Comparison of ENCODE assay signal across 32 mouse cellular contexts in the genomic region with DNA sequence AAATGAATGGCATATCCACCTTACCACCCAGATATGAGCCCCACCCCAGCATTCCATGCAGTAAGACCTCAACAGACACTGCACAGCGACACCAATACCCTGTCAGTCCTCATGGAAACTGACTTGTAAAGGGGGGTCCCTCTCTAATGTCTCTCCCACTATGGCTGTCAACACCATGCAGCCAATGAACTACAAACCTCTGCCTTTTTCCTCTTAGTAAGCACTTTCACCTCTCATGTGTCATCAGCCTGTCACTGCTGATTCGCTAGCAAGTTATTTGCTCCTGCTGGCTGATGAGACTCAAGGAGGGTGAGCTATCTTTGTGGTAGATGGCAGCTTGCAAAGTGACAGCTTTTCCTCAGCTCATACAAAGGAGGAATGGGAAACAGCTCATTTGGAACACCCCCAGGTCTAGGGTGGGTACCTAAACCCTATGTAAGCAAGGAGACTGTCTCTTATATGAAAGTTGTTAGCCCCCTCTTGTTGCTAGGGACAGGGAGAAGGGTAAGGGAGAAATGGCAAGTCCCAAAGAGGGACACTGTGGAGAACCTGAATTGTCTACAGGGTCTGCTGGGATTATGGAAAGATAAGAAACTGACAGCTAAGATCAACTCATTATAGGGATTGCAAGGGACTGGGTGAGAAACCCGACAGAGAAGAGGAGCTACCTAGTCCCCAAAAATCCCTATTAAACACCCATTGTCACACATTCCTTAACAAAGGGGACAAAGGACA. TPM values are rescaled to one million over a fixed set of nuclear protein-coding genes. Genes with fewer than 3 reads are reported as not detected.
DNase-seq lines count a peak whose midpoint lies in the region; ATAC-seq and TF ChIP-seq lines count a peak whose summit lies in the region.
"Had no signal": no experiment of that assay in that cellular context is flagged by ENCODE, and none has a peak within 500 bp of the region (broad histone marks: within the 10 kb centered on the region; RNA-seq: fewer than 3 reads in every experiment).

No protein-coding gene starts in this region.

- no peaks in the 10 kb centered on the region for H3K36me3 ChIP-seq in forebrain, postnatal 0 days (ENCODE audit: insufficient read depth)
- H3K36me3 ChIP-seq in forebrain, embryonic 13.5 days (ENCODE audit: poor library complexity, severe bottlenecking) = no peaks in the 10 kb centered on the region
- no peaks in the 10 kb centered on the region for H3K36me3 ChIP-seq in heart, embryonic 13.5 days
- no peaks in the 10 kb centered on the region for H3K36me3 ChIP-seq in midbrain, embryonic 11.5 days (ENCODE audit: control insufficient read depth, insufficient read depth, low read length)
- H3K36me3 ChIP-seq in midbrain, embryonic 13.5 days = no peaks in the 10 kb centered on the region
- H3K36me3 ChIP-seq: embryonic facial prominence, embryonic 13.5 days; forebrain, embryonic 10.5 days; hindbrain, embryonic 12.5 days; limb, embryonic 10.5 days; limb, embryonic 15.5 days; liver, embryonic 13.5 days; midbrain, embryonic 12.5 days; neural tube, embryonic 13.5 days had no signal

- WGBS in forebrain, postnatal 0 days = 62% methylated on average over 3 of the region's 3 CpGs
- 65% methylated on average over 3 of the region's 3 CpGs for WGBS in forebrain, embryonic 13.5 days
- WGBS in heart, embryonic 13.5 days = 27% methylated on average over 3 of the region's 3 CpGs
- 66% methylated on average over 3 of the region's 3 CpGs for WGBS in midbrain, embryonic 11.5 days
- WGBS in midbrain, embryonic 13.5 days = 70% methylated on average over 3 of the region's 3 CpGs

- no peaks in the 10 kb centered on the region for H3K27me3 ChIP-seq in forebrain, postnatal 0 days (ENCODE audit: insufficient read depth, low read length)
- no peaks in the 10 kb centered on the region; the same call in 1 of the 2 replicates for H3K27me3 ChIP-seq in forebrain, embryonic 13.5 days
- no peaks in the 10 kb centered on the region for H3K27me3 ChIP-seq in heart, embryonic 13.5 days (replicated peaks)
- no peaks in the 10 kb centered on the region for H3K27me3 ChIP-seq in midbrain, embryonic 11.5 days (ENCODE audit: control insufficient read depth, insufficient read depth, low read length)
- no peaks in the 10 kb centered on the region for H3K27me3 ChIP-seq in midbrain, embryonic 13.5 days
- H3K27me3 ChIP-seq: hindbrain, embryonic 12.5 days; limb, embryonic 15.5 days; liver, embryonic 13.5 days; midbrain, embryonic 12.5 days; neural tube, embryonic 13.5 days had no signal

- H3K4me1 ChIP-seq in forebrain, postnatal 0 days (ENCODE audit: insufficient read depth) = no peaks in the 10 kb centered on the region
- peaks cover 7% of the 10 kb centered on the region for H3K4me1 ChIP-seq in forebrain, embryonic 13.5 days
- H3K4me1 ChIP-seq in heart, embryonic 13.5 days = peaks cover 36% of the 10 kb centered on the region
- H3K4me1 ChIP-seq in midbrain, embryonic 11.5 days (ENCODE audit: control insufficient read depth, insufficient read depth, low read length) = peaks cover 9% of the 10 kb centered on the region; the same call in 1 of the 2 replicates
- peaks cover 12% of the 10 kb centered on the region for H3K4me1 ChIP-seq in midbrain, embryonic 13.5 days (replicated peaks)
- H3K4me1 ChIP-seq: embryonic facial prominence, embryonic 13.5 days; limb, embryonic 15.5 days had no signal

- DNase-seq in forebrain, postnatal 0 days = no peak
- DNase-seq in heart, postnatal 4 days = no peak
- peak; percentile 73 for DNase-seq in midbrain, embryonic 11.5 days (ENCODE audit: low spot score, missing footprints)
- no peak for DNase-seq in thymus, postnatal 25 days
- no peak for DNase-seq in MN1 (ENCODE audit: low spot score)
- DNase-seq: adrenal gland, adult 8-10 months; cerebellum, adult 11 months; cerebellum, adult 9-11 months; gastrocnemius, postnatal 14 days; heart, postnatal 14 days; kidney, adult 8-10 months; kidney, postnatal 4 days; layer of hippocampus, adult 9-11 months; liver, embryonic 13.5 days; lung, adult 18-20 months; lung, postnatal 36 days; right cerebral cortex, postnatal 4 days; thymus, adult 2 months; thymus, postnatal 4 days had no signal

- no peak for TF ChIP-seq CTCF in forebrain, postnatal 0 days (IDR thresholded peaks at IDR 0.05; ENCODE audit: low read depth)

- H3K27ac ChIP-seq in forebrain, postnatal 0 days (ENCODE audit: low read depth, low read length) = no peak overlapping the region
- H3K27ac ChIP-seq in forebrain, embryonic 13.5 days = no peak overlapping the region
- peak overlapping the region; percentile 50 for H3K27ac ChIP-seq in heart, embryonic 13.5 days (replicated peaks)
- H3K27ac ChIP-seq in midbrain, embryonic 11.5 days (ENCODE audit: low read depth, low read length) = no peak overlapping the region
- H3K27ac ChIP-seq in midbrain, embryonic 13.5 days = no peak overlapping the region
- H3K27ac ChIP-seq: embryonic facial prominence, embryonic 13.5 days; forebrain, embryonic 10.5 days; hindbrain, embryonic 12.5 days; kidney, postnatal 0 days; limb, embryonic 10.5 days; limb, embryonic 15.5 days; liver, embryonic 13.5 days; midbrain, embryonic 12.5 days; neural tube, embryonic 13.5 days had no signal

- no peak overlapping the region for H3K4me3 ChIP-seq in forebrain, postnatal 0 days (ENCODE audit: low read depth, low read length)
- H3K4me3 ChIP-seq in forebrain, embryonic 13.5 days = no peak overlapping the region
- H3K4me3 ChIP-seq in heart, embryonic 13.5 days = no peak overlapping the region
- no peak overlapping the region for H3K4me3 ChIP-seq in midbrain, embryonic 11.5 days (ENCODE audit: low read depth, low read length)
- no peak overlapping the region for H3K4me3 ChIP-seq in midbrain, embryonic 13.5 days (replicated peaks)
- H3K4me3 ChIP-seq: embryonic facial prominence, embryonic 13.5 days; forebrain, embryonic 10.5 days; hindbrain, embryonic 12.5 days; limb, embryonic 10.5 days; limb, embryonic 15.5 days; liver, embryonic 13.5 days; midbrain, embryonic 12.5 days; neural tube, embryonic 13.5 days had no signal

- H3K9me3 ChIP-seq in forebrain, postnatal 0 days (ENCODE audit: low read length) = no peaks in the 10 kb centered on the region
- no peaks in the 10 kb centered on the region for H3K9me3 ChIP-seq in forebrain, embryonic 13.5 days (replicated peaks)
- H3K9me3 ChIP-seq in heart, embryonic 13.5 days = no peaks in the 10 kb centered on the region
- no peaks in the 10 kb centered on the region for H3K9me3 ChIP-seq in midbrain, embryonic 11.5 days (ENCODE audit: control insufficient read depth, low read length)
- no peaks in the 10 kb centered on the region for H3K9me3 ChIP-seq in midbrain, embryonic 13.5 days
- H3K9me3 ChIP-seq: embryonic facial prominence, embryonic 13.5 days; forebrain, embryonic 10.5 days; hindbrain, embryonic 12.5 days; limb, embryonic 10.5 days; limb, embryonic 15.5 days; liver, embryonic 13.5 days; midbrain, embryonic 12.5 days; neural tube, embryonic 13.5 days had no signal

- ATAC-seq in forebrain, postnatal 0 days = peak; percentile 38
- no peak for ATAC-seq in forebrain, embryonic 13.5 days
- no peak for ATAC-seq in heart, embryonic 13.5 days (ENCODE audit: extremely low read depth, insufficient number of reproducible peaks, low FRiP score, low TSS enrichment)
- no peak for ATAC-seq in midbrain, embryonic 11.5 days (ENCODE audit: low FRiP score)
- no peak for ATAC-seq in midbrain, embryonic 13.5 days
- ATAC-seq: CD4-positive, CD25-positive, alpha-beta regulatory T cell, adult 4 months; intestine, embryonic 16.5 days had no signal

- H3K9ac ChIP-seq in forebrain, postnatal 0 days = no peak overlapping the region
- H3K9ac ChIP-seq in forebrain, embryonic 13.5 days = no peak overlapping the region
- 0 out of 2 replicates have a peak overlapping the region, but pooled peaks have one; percentile 24 for H3K9ac ChIP-seq in heart, embryonic 13.5 days
- no peak overlapping the region for H3K9ac ChIP-seq in midbrain, embryonic 11.5 days (ENCODE audit: low read length)
- H3K9ac ChIP-seq in midbrain, embryonic 13.5 days (replicated peaks) = no peak overlapping the region
- H3K9ac ChIP-seq: embryonic facial prominence, embryonic 13.5 days; hindbrain, embryonic 12.5 days; limb, embryonic 15.5 days; liver, embryonic 13.5 days; midbrain, embryonic 12.5 days; neural tube, embryonic 13.5 days had no signal

- H3K4me2 ChIP-seq in forebrain, postnatal 0 days (ENCODE audit: low read depth) = no peak overlapping the region
- H3K4me2 ChIP-seq in forebrain, embryonic 13.5 days = no peak overlapping the region
- H3K4me2 ChIP-seq in heart, embryonic 13.5 days = no peak overlapping the region
- no peak overlapping the region for H3K4me2 ChIP-seq in midbrain, embryonic 11.5 days
- no peak overlapping the region for H3K4me2 ChIP-seq in midbrain, embryonic 13.5 days (replicated peaks)
- H3K4me2 ChIP-seq: embryonic facial prominence, embryonic 13.5 days; hindbrain, embryonic 12.5 days; limb, embryonic 15.5 days; liver, embryonic 13.5 days; midbrain, embryonic 12.5 days; neural tube, embryonic 13.5 days had no signal

RNA-seq across cellular contexts. Expression of a gene that starts 54.6 kb away (rescaled TPM):
- 0.52 and 0.54 TPM in 2 replicates for total RNA-seq in forebrain, postnatal 0 days (2014; rRNA removed)
- 0.24 and 0.29 TPM in 2 replicates for polyA plus RNA-seq in forebrain, postnatal 0 days (2015; fragmentation: Nextera tagmentation; extraction: Ambion mirVana)
- polyA plus RNA-seq in forebrain, embryonic 13.5 days (2015; fragmentation: Nextera tagmentation; extraction: Ambion mirVana) = 0.28 and 0.30 TPM in 2 replicates
- 0.19 and 0.23 TPM in 2 replicates for polyA plus RNA-seq in heart, embryonic 13.5 days (2015; fragmentation: Nextera tagmentation; extraction: Ambion mirVana)
- 1 to 10 TPM; 1.1 to 1.5 TPM for total RNA-seq in heart, postnatal 4 days (2021)
- polyA plus RNA-seq in midbrain, embryonic 11.5 days (2014; fragmentation: Nextera tagmentation; extraction: Ambion mirVana) = 0.11 TPM in 1 of 2 replicates, not detected in the other
- 0.36 and 0.44 TPM in 2 replicates for polyA plus RNA-seq in midbrain, embryonic 13.5 days (2015; fragmentation: Nextera tagmentation; extraction: Ambion mirVana)
- polyA plus RNA-seq: forebrain, embryonic 10.5 days had no signal
